Mouse (Mus musculus): ENCODE results near the gene Sez6.

- TF ChIP-seq CTCF (conservative IDR thresholded peaks at IDR 0.05; ENCODE audit: low read length) (no peak), POU5F1 (IDR thresholded peaks at IDR 0.05; ENCODE audit: borderline replicate concordance, low read length) (no peak), NANOG (IDR thresholded peaks at IDR 0.05; ENCODE audit: borderline replicate concordance, low read length) (no peak)
These were observed 30.4 kb upstream of the Sez6 start for GRCm38 (mm10) chr11:77900187-77900586.

Data from E14TG2a.4 (cell line).